Mouse (Mus musculus) naive thymus-derived CD4-positive, alpha-beta T cell, adult 2 months (primary cell): ENCODE measurements around the gene Upf1.

Experiments
- DNase-seq: peaks from one replicate; pipeline ENCODE4 v3.0.0-alpha.2; 2011; ENCODE audit warnings: low read depth

The Upf1 gene

GRCm38 (mm10) chr8:70353194-70353817 is at the start of gene Upf1:
Upf1 (minus strand) TSS chr8:70353278.
- peak; percentile 100 for DNase-seq

DNA sequence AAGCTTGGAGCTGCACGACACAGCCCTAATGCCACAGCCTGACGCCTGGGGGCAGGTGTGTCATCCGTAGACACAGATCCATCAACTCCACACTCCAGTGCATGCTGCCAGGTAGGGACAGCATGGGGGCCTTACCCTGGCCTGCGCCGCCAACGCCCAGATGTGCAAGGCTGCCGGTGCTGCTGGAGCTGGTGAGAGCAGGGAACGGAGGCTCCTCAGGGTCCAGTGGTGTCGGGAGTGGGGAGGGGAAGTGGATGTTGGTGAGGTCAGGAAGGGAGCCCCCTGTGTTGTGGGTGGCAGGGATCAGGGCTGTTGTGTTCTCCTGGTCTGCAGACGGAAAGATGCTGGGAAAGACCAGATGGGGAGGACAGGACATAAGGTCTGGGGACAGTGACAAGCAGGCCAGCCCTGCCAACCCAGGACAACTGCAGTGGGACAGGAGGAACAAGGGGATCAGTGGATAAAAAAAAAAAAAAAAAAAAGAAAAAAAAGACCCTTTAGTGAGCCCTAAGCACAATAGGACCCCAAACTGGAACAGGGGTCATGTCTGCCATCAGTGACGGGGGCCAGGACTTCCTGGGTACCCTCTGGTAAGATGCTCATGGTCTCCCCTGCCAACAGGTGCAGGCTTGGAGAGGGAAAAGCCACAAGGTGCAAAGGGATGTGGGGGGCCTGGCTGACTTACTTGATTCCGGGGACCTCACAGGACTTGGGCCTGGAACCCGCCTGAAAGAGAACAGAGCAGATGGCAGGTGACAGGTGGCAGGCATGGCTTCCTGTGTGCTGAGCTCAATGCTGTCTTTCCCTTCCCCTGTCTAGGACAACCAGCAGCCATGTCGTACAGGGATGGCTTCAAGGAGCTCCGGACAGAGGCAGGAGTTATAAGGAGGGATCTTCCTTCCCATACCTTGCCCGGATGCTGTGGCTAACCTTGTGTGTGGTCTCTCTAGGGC is 44.8 kb upstream of the Upf1 start:
- DNase-seq = no peak

GRCm38 (mm10) chr8:70396184-70396583 is 43.1 kb upstream of the Upf1 start:
- DNase-seq = no peak

GRCm38 (mm10) chr8:70395649-70396048 is 42.6 kb upstream of the Upf1 start:
- no peak for DNase-seq

- no peak for DNase-seq
Observed at GRCm38 (mm10) chr8:70394269-70394998, 41.4 kb upstream of the Upf1 start.

DNA sequence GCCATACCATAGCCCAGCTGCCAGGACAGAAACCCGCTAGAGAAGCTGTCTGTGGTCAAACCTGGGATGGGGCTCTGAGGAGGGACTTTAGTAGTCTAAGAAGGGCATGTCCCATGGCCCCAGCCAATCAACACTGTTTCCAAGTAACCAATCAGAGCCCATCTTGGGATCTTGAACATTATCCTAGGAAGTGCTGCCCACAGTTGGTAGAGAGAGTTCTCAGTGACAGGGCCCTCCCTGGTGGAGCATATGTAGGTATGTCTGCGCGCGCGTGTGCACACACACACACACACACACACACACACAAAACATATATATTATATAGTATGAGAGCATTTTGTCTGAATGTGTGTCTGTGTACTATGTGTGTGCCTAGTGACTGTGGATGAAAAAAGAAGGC is 40.0 kb upstream of the Upf1 start:
- DNase-seq = no peak

DNA sequence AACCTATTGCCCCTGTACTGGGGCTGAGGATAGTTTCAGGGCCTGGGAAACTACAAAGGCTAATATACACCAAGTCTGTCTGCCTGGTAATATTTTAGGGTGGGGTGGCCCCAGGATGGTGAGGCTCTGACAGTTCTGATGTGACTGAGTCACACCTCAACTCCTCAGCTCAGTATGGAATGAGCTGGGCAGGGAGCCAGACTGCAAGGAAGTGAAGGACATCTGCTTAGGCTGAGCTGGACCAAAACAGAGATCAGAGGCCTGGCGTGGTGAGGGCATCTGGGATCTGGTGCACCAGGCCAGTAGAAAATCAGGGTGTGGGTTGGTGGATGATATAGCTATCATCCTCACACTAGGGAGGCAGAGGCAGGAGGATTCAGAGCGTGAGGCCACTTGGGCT is 36.6 kb upstream of the Upf1 start:
- DNase-seq = no peak

GRCm38 (mm10) chr8:70383287-70383686 is 30.2 kb upstream of the Upf1 start:
- DNase-seq = peak; percentile 74

- no peak for DNase-seq
Observed at GRCm38 (mm10) chr8:70380069-70380468, 27.0 kb upstream of the Upf1 start.

DNA sequence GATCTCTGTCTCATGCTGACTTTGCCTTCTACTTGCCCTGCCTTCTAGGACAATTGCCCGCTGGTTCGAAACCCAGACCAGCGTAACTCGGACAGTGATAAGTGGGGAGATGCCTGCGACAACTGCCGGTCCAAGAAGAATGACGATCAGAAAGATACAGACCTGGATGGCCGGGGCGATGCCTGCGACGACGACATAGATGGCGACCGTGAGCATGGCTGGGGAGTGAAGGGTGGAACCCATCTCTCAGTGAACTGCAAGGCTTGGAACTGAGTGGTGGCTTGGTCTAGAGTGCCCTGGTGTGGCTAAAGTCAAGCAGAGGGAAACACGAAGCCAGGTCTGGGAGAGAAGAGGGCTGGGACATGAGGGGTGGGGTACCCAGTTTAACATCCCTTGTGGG is 24.0 kb upstream of the Upf1 start:
- DNase-seq = no peak

DNA sequence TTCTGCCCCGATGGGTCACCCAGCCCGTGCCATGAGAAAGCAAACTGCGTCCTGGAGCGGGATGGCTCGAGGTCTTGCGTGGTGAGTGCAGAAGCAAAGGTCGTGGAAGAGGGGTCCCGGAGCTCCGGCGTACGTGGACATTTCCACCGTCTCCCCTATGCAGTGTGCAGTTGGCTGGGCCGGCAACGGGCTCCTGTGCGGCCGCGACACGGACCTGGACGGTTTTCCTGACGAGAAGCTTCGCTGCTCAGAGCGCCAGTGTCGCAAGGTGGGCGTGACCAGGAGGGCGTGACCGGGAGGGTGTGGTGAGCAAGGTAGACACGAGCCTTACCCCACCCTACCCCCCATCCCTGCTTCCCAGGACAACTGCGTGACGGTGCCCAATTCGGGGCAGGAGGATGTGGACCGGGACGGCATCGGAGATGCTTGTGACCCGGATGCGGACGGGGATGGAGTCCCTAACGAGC is 23.2 kb upstream of the Upf1 start:
- DNase-seq = peak; percentile 26

DNA sequence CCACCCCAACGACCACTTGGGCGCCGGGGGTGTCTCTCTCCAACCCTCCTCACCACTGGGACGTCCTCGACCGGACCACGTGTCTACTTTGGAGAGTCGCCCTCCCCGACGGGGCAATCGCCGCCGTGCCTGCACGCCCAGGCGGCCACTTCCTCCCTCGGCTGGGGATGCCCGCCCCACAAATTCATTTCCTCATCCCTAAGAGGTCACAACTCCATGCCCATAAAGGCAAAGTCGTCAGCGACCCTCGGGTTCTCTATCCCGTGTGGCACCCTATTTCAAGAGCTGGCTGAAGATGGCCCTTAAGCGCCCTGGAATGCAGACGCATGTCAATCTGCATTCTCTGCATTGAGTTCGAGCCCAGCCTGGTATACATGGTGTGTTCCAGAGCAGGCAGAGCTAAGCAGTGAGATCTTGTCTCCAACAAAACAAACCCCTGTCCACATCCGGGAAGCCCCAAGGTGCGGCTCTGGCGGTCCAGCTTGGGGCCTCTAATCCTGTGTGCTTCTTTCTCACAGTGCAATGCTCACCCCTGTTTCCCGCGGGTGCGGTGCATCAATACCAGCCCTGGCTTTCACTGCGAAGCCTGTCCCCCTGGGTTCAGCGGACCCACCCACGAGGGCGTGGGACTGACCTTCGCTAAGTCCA is 22.3 kb upstream of the Upf1 start:
- DNase-seq = peak; percentile 47

GRCm38 (mm10) chr8:70374318-70374927 is 21.3 kb upstream of the Upf1 start:
- DNase-seq = peak; percentile 55

DNA sequence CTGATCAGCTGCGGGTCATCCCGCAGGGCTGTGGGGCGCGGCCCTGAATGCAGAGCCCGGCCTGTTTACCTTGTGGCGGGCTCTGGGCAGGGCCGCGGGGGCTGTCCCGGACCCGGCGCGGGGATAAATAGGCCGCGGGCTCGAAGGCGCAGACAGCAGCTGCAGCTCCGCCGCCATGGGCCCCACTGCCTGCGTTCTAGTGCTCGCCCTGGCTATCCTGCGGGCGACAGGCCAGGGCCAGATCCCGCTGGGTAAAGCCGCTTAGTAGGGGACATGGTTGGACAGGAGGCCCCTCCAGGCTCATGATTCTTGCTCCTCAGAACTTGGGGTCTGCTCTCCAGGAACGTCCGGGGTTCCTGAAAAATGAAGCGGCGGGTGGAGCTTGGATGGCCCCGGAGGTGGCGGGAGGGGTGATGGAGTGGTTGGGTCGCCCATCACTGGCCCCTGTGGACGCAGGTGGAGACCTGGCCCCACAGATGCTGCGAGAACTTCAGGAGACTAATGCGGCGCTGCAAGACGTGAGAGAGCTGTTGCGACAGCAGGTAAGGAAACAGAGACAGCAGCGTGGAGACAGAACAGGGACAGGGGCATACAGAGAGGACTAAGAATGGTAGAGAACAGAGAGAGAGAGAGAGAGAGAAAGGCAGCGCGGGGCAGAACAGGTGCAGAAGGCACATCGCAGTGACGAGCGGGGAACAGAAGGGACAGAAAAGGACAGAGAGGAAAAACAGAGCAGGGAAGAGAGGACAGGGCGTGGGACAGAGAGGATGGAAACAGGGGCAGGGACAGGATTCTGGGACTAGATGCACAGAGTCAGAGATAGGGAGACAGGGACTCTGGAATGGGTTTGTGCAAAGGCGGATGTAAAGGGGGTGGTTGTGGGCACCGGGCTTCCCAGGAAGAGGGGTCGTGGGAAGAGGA is 20.6 kb upstream of the Upf1 start, which contains the start of gene Comp:
Gene Comp (plus strand): TSS at position 162 of the 921 bp plus-strand sequence.
- peak; percentile 22 for DNase-seq

DNA sequence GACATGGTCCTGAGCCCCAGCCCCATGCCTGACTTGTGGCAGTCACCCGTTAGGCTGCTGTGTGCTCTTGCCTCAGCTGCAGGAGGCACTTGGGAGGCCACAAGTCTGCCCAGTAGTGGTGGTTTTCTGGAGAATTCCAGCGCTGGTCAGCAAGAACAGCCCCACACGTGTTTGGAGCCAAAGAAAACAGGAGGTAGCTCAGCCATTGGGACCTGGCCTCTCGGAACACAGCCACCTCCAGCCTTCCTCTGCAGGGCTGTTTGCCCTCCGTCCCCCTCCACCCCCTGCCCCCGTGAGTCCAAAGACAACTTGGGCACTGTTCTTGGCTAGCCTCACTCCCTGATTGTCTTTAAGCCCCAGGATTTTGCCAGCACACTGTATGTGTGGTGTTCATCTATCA is 18.9 kb upstream of the Upf1 start:
- no peak for DNase-seq

GRCm38 (mm10) chr8:70370476-70370875 is 17.4 kb upstream of the Upf1 start:
- no peak for DNase-seq

DNA sequence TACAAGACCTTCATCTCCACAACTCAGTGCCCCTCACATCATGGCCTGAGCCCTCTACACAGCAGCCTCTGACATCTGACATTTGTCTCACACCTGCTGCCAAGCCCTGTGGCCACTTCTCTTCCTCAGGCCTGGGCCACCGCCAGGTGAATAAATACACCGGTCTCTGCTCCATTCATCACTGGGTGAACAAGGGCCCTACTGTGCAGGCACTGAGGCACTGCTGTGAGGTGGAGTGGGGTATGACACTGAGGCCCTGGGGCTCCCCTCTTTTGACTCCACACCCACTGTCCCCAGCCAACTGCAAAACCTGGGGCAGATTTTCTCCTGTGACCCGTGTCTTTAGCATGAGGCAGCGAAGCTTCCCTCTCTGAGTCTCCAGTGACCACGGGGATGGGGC is 13.5 kb upstream of the Upf1 start:
- no peak for DNase-seq

DNA sequence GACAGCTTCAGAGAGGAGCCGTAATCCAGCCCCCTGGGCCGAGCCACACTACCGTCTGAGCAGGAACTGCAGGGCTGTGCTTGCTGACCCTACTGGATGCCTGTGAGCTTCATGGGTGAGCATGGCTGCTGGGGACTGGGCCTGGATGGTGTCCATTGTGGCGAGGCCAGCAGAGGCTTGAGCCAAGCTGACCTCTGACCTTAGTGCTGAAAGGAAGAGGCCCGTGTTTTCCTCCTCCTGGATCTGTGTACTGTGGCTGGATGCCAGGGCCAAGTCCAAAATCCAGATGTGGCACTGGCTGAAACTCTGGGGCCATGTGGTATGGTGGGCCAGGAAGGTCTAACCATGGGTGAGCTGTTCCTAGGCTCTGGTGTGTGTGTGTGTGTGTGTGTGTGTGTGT is 11.0 kb upstream of the Upf1 start:
- DNase-seq = no peak

- no peak for DNase-seq
Observed at GRCm38 (mm10) chr8:70361484-70362032, 8.5 kb upstream of the Upf1 start.

GRCm38 (mm10) chr8:70360769-70361168 is 7.7 kb upstream of the Upf1 start:
- peak; percentile 55 for DNase-seq
